Mouse (Mus musculus) olfactory bulb, adult 2 months (tissue): ENCODE measurements around the gene Pttg1.
A peak's percentile ranks its signal among the peaks of the same experiment; 100 is the strongest.

ENCODE experiments used
- CTCF ChIP-seq: fragments of 200-500 bp; IDR thresholded peaks from 2 replicates; pipeline ENCODE4 v1.5.1; 2012; ENCODE audit warnings: low read depth, mild to moderate bottlenecking, low read length, moderate library complexity; ENCODE audit not compliant: insufficient read depth
- POLR2A ChIP-seq: fragments of 200-500 bp; IDR thresholded peaks from 2 replicates; pipeline ENCODE4 v1.6.1; 2012; ENCODE audit warnings: mild to moderate bottlenecking, low read depth, low read length, moderate library complexity; ENCODE audit not compliant: insufficient read depth

DNA sequence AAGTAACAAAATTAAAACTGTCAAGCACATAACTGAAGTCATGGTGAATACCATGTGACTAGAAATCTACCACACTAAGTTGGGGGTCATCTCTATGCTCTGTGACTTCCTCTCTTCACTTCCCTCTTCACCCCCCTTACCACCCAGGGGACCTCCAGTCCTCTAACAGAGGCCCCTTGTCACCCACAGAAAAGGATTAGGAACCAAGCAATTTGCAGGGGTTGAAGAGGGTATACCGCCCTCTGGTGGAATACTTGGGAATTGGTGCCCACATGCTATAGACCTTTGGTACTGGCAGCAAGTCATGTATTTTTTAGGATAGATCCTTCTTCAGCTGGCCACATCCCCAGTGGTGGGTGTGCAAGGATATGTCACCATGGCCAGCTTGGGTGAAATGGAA, 14.6 kb downstream of the Pttg1 start:
- no peak for TF ChIP-seq POLR2A
- TF ChIP-seq CTCF, result peak; percentile 47; the same call in 1 of the 2 replicates
